Mouse (Mus musculus) brain, embryonic 14.5 days (tissue): ENCODE results near the gene Prss2.

Source experiments
- CTCF ChIP-seq: fragments of 200-500 bp; IDR thresholded peaks from 2 replicates; pipeline ENCODE4 v1.5.1; 2012; ENCODE audit warnings: inconsistent platforms, mild to moderate bottlenecking, moderate library complexity, borderline replicate concordance; ENCODE audit not compliant: insufficient read depth, insufficient read length; ENCODE audit errors: extremely low read depth
- POLR2A ChIP-seq: fragments of 200-500 bp; IDR thresholded peaks from 2 replicates; pipeline ENCODE4 v1.6.1; 2012; ENCODE audit warnings: mild to moderate bottlenecking, inconsistent platforms, borderline replicate concordance; ENCODE audit not compliant: poor library complexity, insufficient read depth, insufficient read length, severe bottlenecking; ENCODE audit errors: extremely low read depth

- TF ChIP-seq POLR2A (no peak), CTCF (no peak)
Measured at GRCm38 (mm10) chr6:41554295-41555169, 32.9 kb downstream of the Prss2 start.
